Mouse (Mus musculus): ENCODE results near the gene Resf1. TPM values are rescaled to one million over a fixed set of nuclear protein-coding genes. Genes with fewer than 3 reads are reported as not detected.
A peak's percentile ranks its signal among the peaks of the same experiment; 100 is the strongest.
"Not testable (repeated sequence)": the region's sequence is repeated elsewhere in the genome, so short reads cannot be mapped to it uniquely, and the experiment has no call there.

Gene Resf1
- polyA plus RNA-seq, 1 experiment from 2014 or later = 44.8 TPM

GRCm38 (mm10) chr6:149354826-149355495 lies 45.7 kb downstream of the Resf1 start:
- no peak for ATAC-seq (ENCODE audit: borderline replicate concordance, extremely low read depth, low FRiP score, low TSS enrichment)
- Histone ChIP-seq H3K4me3 (no peak overlapping the region), H3K27ac (no peak overlapping the region), H3K4me2 (no peak overlapping the region), H3K27me3 (no peaks in the 10 kb centered on the region), H3K9me3 (no peaks in the 10 kb centered on the region; the same call in 1 of the 2 replicates), H3K4me1 (no peaks in the 10 kb centered on the region), H3K36me3 (no peaks in the 10 kb centered on the region), H3K9ac (no peak overlapping the region)
- WGBS = 62% methylated on average over 4 of the region's 4 CpGs

GRCm38 (mm10) chr6:149355799-149356198 lies 46.6 kb downstream of the Resf1 start:
- H3K4me3 ChIP-seq; H3K9ac ChIP-seq; H3K4me1 ChIP-seq; H3K27me3 ChIP-seq; H3K36me3 ChIP-seq; ATAC-seq (ENCODE audit: borderline replicate concordance, extremely low read depth, low FRiP score, low TSS enrichment); H3K4me2 ChIP-seq; H3K27ac ChIP-seq; H3K9me3 ChIP-seq: not testable (repeated sequence)
- WGBS = 66% methylated on average over 4 of the region's 4 CpGs

GRCm38 (mm10) chr6:149357155-149357554 lies 47.9 kb downstream of the Resf1 start:
- Histone ChIP-seq H3K9me3 (no peaks in the 10 kb centered on the region; the same call in 1 of the 2 replicates), H3K4me2 (no peak overlapping the region), H3K4me1 (no peaks in the 10 kb centered on the region), H3K36me3 (no peaks in the 10 kb centered on the region), H3K4me3 (no peak overlapping the region), H3K27me3 (no peaks in the 10 kb centered on the region), H3K9ac (no peak overlapping the region), H3K27ac (no peak overlapping the region)
- ATAC-seq (ENCODE audit: borderline replicate concordance, extremely low read depth, low FRiP score, low TSS enrichment) = no peak

- ATAC-seq (ENCODE audit: borderline replicate concordance, extremely low read depth, low FRiP score, low TSS enrichment) = not testable (repeated sequence)
Observed at GRCm38 (mm10) chr6:149362533-149362932, 53.3 kb downstream of the Resf1 start.

GRCm38 (mm10) chr6:149365975-149366374 lies 56.8 kb downstream of the Resf1 start:
- ATAC-seq (ENCODE audit: borderline replicate concordance, extremely low read depth, low FRiP score, low TSS enrichment); H3K4me2 ChIP-seq; H3K36me3 ChIP-seq; H3K9me3 ChIP-seq; H3K4me1 ChIP-seq; H3K4me3 ChIP-seq; H3K27ac ChIP-seq; H3K9ac ChIP-seq; H3K27me3 ChIP-seq: not testable (repeated sequence)
- WGBS = 90% methylated on average over 2 of the region's 2 CpGs

More at GRCm38 (mm10) chr6:149362533-149362932, 53.3 kb downstream of the Resf1 start:
- H3K9me3 ChIP-seq, H3K4me3 ChIP-seq, H3K4me1 ChIP-seq, H3K9ac ChIP-seq, H3K36me3 ChIP-seq, H3K4me2 ChIP-seq, H3K27me3 ChIP-seq, H3K27ac ChIP-seq: not testable (repeated sequence)
- 97% methylated on average over 20 of the region's 20 CpGs for WGBS

- 88% methylated on average over 2 of the region's 2 CpGs for WGBS
- Histone ChIP-seq H3K36me3 (no peaks in the 10 kb centered on the region), H3K4me3 (no peak overlapping the region)
Observed at GRCm38 (mm10) chr6:149366403-149366802, 57.2 kb downstream of the Resf1 start.

GRCm38 (mm10) chr6:149374986-149375457 lies 65.8 kb downstream of the Resf1 start:
- Histone ChIP-seq H3K4me1 (no peaks in the 10 kb centered on the region), H3K27me3 (no peaks in the 10 kb centered on the region), H3K36me3 (no peaks in the 10 kb centered on the region), H3K4me3 (no peak overlapping the region), H3K4me2 (no peak overlapping the region), H3K27ac (no peak overlapping the region), H3K9ac (no peak overlapping the region), H3K9me3 (no peaks in the 10 kb centered on the region)
- ATAC-seq (ENCODE audit: borderline replicate concordance, extremely low read depth, low FRiP score, low TSS enrichment) = 0 out of 2 replicates have a peak, but pooled peaks have one; percentile 14
- WGBS = 45% methylated on average over 2 of the region's 2 CpGs

More at GRCm38 (mm10) chr6:149366403-149366802, 57.2 kb downstream of the Resf1 start:
- Histone ChIP-seq H3K9ac (no peak overlapping the region), H3K27ac (no peak overlapping the region), H3K27me3 (no peaks in the 10 kb centered on the region), H3K4me2 (no peak overlapping the region), H3K9me3 (no peaks in the 10 kb centered on the region), H3K4me1 (no peaks in the 10 kb centered on the region)
- ATAC-seq (ENCODE audit: borderline replicate concordance, extremely low read depth, low FRiP score, low TSS enrichment) = no peak

- Histone ChIP-seq H3K36me3 (no peaks in the 10 kb centered on the region), H3K9ac (no peak overlapping the region), H3K27ac (no peak overlapping the region), H3K4me2 (no peak overlapping the region), H3K4me3 (no peak overlapping the region), H3K27me3 (no peaks in the 10 kb centered on the region), H3K4me1 (no peaks in the 10 kb centered on the region), H3K9me3 (no peaks in the 10 kb centered on the region)
- 70% methylated on average over 2 of the region's 2 CpGs for WGBS
- no peak for ATAC-seq (ENCODE audit: borderline replicate concordance, extremely low read depth, low FRiP score, low TSS enrichment)
Observed at GRCm38 (mm10) chr6:149383531-149383930, 74.3 kb downstream of the Resf1 start.

Other genes starting within 250 kb of the Resf1 start
- 5.5 and 5.8 TPM in 2 replicates for gene Dennd5b, start 207.7 kb upstream of the Resf1 start, polyA plus RNA-seq (2015; fragmentation: Nextera tagmentation; extraction: Ambion mirVana)
- gene Gm10203, start 179.2 kb upstream of the Resf1 start, polyA plus RNA-seq (2015; fragmentation: Nextera tagmentation; extraction: Ambion mirVana) = not detected in 2 replicates
- gene Etfbkmt, start 169.6 kb upstream of the Resf1 start, polyA plus RNA-seq (2015; fragmentation: Nextera tagmentation; extraction: Ambion mirVana) = 14.6 and 16.2 TPM in 2 replicates
- 28.2 TPM in 2 replicates for gene Amn1, start 120.7 kb upstream of the Resf1 start, polyA plus RNA-seq (2015; fragmentation: Nextera tagmentation; extraction: Ambion mirVana)
- gene Bicd1, start 99.5 kb downstream of the Resf1 start, polyA plus RNA-seq (2015; fragmentation: Nextera tagmentation; extraction: Ambion mirVana) = 6.9 and 7.7 TPM in 2 replicates